ENCODE assay signal across 26 mouse cellular contexts in genomic region chr4:50106557-50106956, GRCm38 (mm10).
DNase-seq lines count a peak whose midpoint lies in the region; ATAC-seq lines count a peak whose summit lies in the region.
"Had no signal": no experiment of that assay in that cellular context is flagged by ENCODE, and none has a peak within 500 bp of the region (broad histone marks: within the 10 kb centered on the region; RNA-seq: fewer than 3 reads in every experiment).

No protein-coding gene starts in this region.

- H3K36me3 ChIP-seq in midbrain, embryonic 16.5 days (ENCODE audit: control insufficient read depth, insufficient read depth, low read length): no peaks in the 10 kb centered on the region
- H3K36me3 ChIP-seq in kidney, embryonic 15.5 days: no peaks in the 10 kb centered on the region
- H3K36me3 ChIP-seq: embryonic facial prominence, embryonic 13.5 days; embryonic facial prominence, embryonic 15.5 days; forebrain, embryonic 10.5 days; forebrain, embryonic 12.5 days; G1E had no signal

- no peak overlapping the region for H3K4me2 ChIP-seq in midbrain, embryonic 16.5 days (ENCODE audit: low read length)
- H3K4me2 ChIP-seq in kidney, embryonic 15.5 days: no peak overlapping the region
- H3K4me2 ChIP-seq: embryonic facial prominence, embryonic 13.5 days; embryonic facial prominence, embryonic 15.5 days; forebrain, embryonic 12.5 days had no signal

- H3K27me3 ChIP-seq in midbrain, embryonic 16.5 days (ENCODE audit: control insufficient read depth, insufficient read depth, low read depth, low read length): no peaks in the 10 kb centered on the region
- H3K27me3 ChIP-seq in kidney, embryonic 15.5 days: no peaks in the 10 kb centered on the region
- H3K27me3 ChIP-seq: CH12.LX; embryonic facial prominence, embryonic 13.5 days; embryonic facial prominence, embryonic 15.5 days; forebrain, embryonic 12.5 days had no signal

- 73% methylated on average over 1 of the region's 1 CpGs for WGBS in midbrain, embryonic 16.5 days
- 47% methylated on average over 1 of the region's 1 CpGs for WGBS in kidney, embryonic 15.5 days

- no peak overlapping the region for H3K27ac ChIP-seq in midbrain, embryonic 16.5 days (ENCODE audit: low read length)
- H3K27ac ChIP-seq in kidney, embryonic 15.5 days: no peak overlapping the region
- H3K27ac ChIP-seq: embryonic facial prominence, embryonic 13.5 days; embryonic facial prominence, embryonic 15.5 days; forebrain, embryonic 10.5 days; forebrain, embryonic 12.5 days had no signal

- no peaks in the 10 kb centered on the region for H3K4me1 ChIP-seq in midbrain, embryonic 16.5 days (ENCODE audit: control insufficient read depth, insufficient read depth, low read length)
- no peaks in the 10 kb centered on the region for H3K4me1 ChIP-seq in kidney, embryonic 15.5 days
- H3K4me1 ChIP-seq: embryonic facial prominence, embryonic 13.5 days; embryonic facial prominence, embryonic 15.5 days; forebrain, embryonic 10.5 days; forebrain, embryonic 12.5 days had no signal

- no peak overlapping the region for H3K9ac ChIP-seq in midbrain, embryonic 16.5 days (ENCODE audit: low read depth, low read length)
- H3K9ac ChIP-seq in kidney, embryonic 15.5 days: no peak overlapping the region
- H3K9ac ChIP-seq: embryonic facial prominence, embryonic 13.5 days; embryonic facial prominence, embryonic 15.5 days; forebrain, embryonic 12.5 days had no signal

- peak; percentile 71 to 87 for ATAC-seq in hematopoietic stem cell, adult 5-6 weeks (replicated peaks in 1 of 2; ENCODE audit: insufficient read depth in 1 of 2, low FRiP score in 2 of 2, low TSS enrichment in 1 of 2, low read depth in 1 of 2, poor library complexity in 2 of 2, severe bottlenecking in 2 of 2)
- ATAC-seq in midbrain, embryonic 16.5 days: no peak
- no peak for ATAC-seq in kidney, embryonic 15.5 days (replicated peaks; ENCODE audit: low FRiP score)
- ATAC-seq: CD4-positive, CD25-positive, alpha-beta regulatory T cell, adult 4 months; forebrain, embryonic 14.5 days; forebrain, embryonic 16.5 days had no signal

- H3K4me3 ChIP-seq in midbrain, embryonic 16.5 days (ENCODE audit: low read depth, low read length): no peak overlapping the region
- no peak overlapping the region for H3K4me3 ChIP-seq in kidney, embryonic 15.5 days (replicated peaks)
- H3K4me3 ChIP-seq: embryonic facial prominence, embryonic 13.5 days; embryonic facial prominence, embryonic 15.5 days; erythroblast, embryonic 14.5 days; forebrain, embryonic 10.5 days; forebrain, embryonic 12.5 days had no signal

- H3K9me3 ChIP-seq in midbrain, embryonic 16.5 days (replicated peaks; ENCODE audit: control insufficient read depth, low read length, poor library complexity, severe bottlenecking): no peaks in the 10 kb centered on the region
- H3K9me3 ChIP-seq in kidney, embryonic 15.5 days (replicated peaks): no peaks in the 10 kb centered on the region
- H3K9me3 ChIP-seq: embryonic facial prominence, embryonic 13.5 days; embryonic facial prominence, embryonic 15.5 days; forebrain, embryonic 10.5 days; forebrain, embryonic 12.5 days; G1E had no signal

- DNase-seq in 416B (ENCODE audit: low read depth): peak; percentile 14
- DNase-seq in MEL-GATA-1-ER (ENCODE audit: extremely low read depth, low read depth): peak; percentile 5
- no peak for DNase-seq in adrenal gland, postnatal 14 days
- DNase-seq: adrenal gland, adult 2 months; adrenal gland, postnatal 10 days; adrenal gland, postnatal 36 days; B cell, adult 2 months; cerebellum, adult 11-12 months; cerebellum, adult 2 months; cerebellum, adult 9-10 months; cerebellum, postnatal 10 days; cerebellum, postnatal 25 days; embryo, embryonic 11 days had no signal

Comparison
In these comparisons a context has a peak if more than half of its experiments do, and no peak if none do; other contexts are left out.
1. ATAC-seq: peak in hematopoietic stem cell, adult 5-6 weeks (2 of 2); none in midbrain, embryonic 16.5 days (single experiment) and kidney, embryonic 15.5 days (single experiment).